Mouse (Mus musculus): Measurements from ENCODE around the gene Osbpl6. TPM values are rescaled to one million over a fixed set of nuclear protein-coding genes. Genes with fewer than 3 reads are reported as not detected.
"Not testable (repeated sequence)": the region's sequence is repeated elsewhere in the genome, so short reads cannot be mapped to it uniquely, and the experiment has no call there.

The Osbpl6 gene
- total RNA-seq, 2 experiments from 2014 or later: 23.6 to 34.9 TPM

GRCm38 (mm10) chr2:76549316-76549715 lies 143.0 kb downstream of the Osbpl6 start:
- DNase-seq (ENCODE audit: low spot score in 2 of 2): no peak

DNA sequence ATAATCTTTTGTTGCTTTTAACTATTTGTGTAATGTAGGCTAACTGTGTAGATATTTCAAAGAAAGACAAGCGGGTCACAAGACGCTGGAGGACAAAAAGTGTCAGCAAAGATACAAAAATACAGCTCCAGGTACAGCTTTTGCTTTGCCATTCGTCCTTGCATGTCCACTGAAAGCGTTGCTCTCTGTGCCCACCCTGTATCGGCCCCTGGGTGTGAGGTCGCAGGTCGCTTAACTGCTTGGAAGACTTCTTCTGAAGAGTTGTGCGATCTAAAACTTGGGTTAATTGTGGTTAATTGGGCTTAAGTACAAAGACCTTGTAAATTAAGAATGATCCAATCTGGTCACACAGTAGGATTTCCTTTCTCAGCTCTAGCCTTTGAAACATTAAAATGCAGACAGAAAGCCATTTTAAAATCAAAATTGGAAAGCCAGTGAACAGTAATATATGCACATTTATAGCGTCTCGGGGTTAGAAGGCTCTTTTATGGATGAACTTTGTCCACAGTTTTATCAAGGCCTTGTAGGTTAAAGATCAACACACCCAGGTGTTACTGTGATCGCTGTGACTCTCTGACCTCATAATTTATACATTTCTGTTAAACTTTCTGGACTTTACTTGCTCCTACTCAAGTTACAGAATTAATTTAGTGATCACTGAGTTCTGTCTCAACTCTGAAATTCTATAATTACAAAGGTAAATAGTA lies 149.7 kb downstream of the Osbpl6 start:
- DNase-seq (ENCODE audit: low spot score in 2 of 2): no peak

DNA sequence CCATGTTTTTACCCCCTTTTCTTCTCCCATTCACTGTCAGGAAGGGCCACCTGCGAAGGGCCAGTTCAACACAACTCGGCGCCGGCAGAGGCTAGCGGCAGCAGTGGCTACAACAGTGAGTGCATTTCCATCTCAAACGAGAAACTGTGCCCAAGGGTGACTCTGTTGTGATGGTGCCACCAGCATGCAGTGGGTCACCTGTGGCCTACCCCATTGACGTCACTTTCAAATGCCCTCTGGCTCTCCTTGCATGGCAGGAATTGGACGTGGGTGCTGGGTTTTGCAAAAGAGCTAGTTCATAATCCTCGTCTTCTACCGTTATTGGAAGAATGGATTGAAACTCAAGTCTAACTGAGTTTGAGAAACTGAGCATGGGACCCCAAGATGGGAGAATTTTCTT lies 153.8 kb downstream of the Osbpl6 start:
- DNase-seq (ENCODE audit: low spot score in 2 of 2): no peak

- no peak for DNase-seq (ENCODE audit: low spot score in 2 of 2)
Observed at GRCm38 (mm10) chr2:76563862-76564261, 157.6 kb downstream of the Osbpl6 start.

DNA sequence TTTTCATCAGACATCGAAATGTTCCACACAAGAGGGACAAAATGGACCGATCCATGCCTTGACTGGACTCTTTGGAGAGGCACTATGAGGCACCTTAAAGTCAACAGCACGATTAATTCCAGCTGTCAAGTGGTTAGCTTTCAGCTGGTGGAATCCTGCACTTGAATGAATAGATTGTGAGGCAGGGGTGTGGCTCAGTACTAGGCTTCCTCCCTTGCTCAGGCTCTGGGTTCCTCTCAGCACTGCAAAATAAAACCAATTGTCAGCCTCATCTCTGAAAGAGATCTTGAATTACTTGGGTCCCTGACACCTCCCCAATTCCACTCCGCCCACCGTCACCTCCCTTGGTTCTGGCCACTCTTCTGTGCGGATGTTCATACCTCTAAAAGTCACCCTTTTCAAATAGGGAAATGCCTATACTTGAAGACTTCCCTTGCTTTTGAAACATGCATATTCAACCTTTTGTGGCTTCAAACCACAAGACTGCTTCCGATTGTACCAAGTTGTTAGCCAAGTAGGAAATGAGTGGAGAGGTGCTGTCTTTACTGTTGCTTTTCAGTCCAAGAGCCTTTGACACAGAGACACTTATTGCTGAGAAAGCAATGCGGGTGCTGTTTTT lies 160.7 kb downstream of the Osbpl6 start:
- DNase-seq (ENCODE audit: low spot score in 2 of 2): no peak

GRCm38 (mm10) chr2:76571543-76571942 lies 165.2 kb downstream of the Osbpl6 start:
- no peak for DNase-seq (ENCODE audit: low spot score in 2 of 2)

DNA sequence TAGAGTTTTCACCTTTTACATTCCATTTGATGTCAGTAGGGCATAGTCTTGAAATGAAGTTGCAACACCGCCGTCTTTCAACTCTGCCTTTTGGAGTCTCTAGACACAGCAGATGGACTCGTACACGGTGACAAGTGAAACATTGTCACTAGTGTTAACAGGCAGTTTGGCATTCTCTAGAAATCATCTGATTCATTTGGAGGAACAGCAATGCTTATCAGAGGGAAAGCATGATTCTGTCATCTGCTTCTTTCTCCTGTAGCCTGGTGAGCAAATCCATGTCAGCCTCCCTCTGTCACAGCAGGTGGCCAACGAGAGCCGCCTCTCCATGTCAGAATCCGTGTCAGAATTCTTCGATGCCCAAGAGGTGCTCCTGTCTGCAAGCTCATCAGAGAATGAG lies 172.6 kb downstream of the Osbpl6 start:
- no peak for DNase-seq (ENCODE audit: low spot score in 2 of 2)

- DNase-seq (ENCODE audit: low spot score in 2 of 2): no peak
Observed at GRCm38 (mm10) chr2:76585090-76585489, 178.8 kb downstream of the Osbpl6 start.

DNA sequence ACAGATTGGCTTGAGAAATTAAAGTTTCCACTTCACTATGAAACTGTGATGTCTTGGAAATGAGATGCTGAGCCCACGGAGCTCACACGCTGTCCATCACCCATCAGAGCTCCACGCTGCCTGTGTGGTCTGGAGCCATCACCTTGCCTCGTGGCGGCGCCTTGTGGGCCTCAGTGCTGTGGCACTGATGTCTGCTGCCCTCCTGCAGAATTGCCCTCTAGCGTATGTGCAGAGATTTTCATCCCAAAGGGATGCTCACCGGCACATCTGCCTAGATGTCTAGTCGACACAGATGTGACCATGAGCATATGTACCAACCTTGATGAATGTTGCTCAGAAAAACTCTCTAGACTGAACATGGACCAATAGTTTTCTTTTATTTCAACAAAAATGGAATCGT lies 180.6 kb downstream of the Osbpl6 start:
- DNase-seq (ENCODE audit: low spot score in 2 of 2): no peak

- DNase-seq (ENCODE audit: low spot score in 2 of 2): no peak
Observed at GRCm38 (mm10) chr2:76590221-76590620, 183.9 kb downstream of the Osbpl6 start.

DNA sequence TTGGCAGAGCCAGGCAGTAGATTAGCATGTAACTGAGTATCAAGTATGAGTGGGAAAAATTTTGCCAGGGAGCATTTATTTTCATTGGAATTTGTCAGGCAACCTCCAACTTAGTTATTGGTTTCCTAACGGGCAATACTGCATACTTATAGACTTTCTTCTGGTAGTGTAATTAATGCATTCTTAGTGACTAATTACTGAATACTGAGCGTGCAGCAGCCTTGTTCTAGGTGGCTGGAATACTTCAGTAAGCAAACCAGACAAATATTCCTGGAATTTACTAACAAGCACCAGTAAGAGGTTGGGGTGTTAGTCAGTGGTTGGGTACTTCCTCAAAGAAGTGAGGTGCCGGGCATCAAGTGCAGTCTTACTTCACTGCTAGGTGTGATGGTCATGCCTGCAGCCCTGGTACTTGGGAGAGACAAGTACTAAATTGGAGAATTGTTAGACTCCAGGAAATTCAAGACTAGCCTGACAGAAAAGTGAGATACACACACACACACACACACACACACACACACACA lies 186.2 kb downstream of the Osbpl6 start:
- DNase-seq (ENCODE audit: low spot score in 2 of 2): no peak

GRCm38 (mm10) chr2:76597521-76597920 lies 191.2 kb downstream of the Osbpl6 start:
- DNase-seq (ENCODE audit: low spot score in 2 of 2): no peak

DNA sequence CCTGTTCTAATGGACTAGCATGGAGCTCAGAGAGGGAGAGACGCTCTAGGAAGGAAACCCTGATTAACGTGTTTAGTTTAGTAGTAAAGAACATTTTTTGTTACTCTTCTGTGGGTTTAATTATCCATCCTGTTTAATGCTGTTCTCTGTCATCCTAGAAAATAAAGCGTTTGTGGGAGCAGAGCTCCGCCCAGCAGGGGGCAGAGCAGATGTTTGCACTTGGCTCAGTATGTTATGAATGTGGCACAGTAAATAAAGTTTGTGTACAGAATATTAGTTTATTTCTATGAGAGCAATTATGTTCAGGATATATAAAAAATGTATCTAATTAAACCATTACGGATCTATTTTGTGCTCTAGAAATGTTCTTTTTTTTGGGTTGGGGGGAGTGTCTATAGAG lies 192.9 kb downstream of the Osbpl6 start:
- DNase-seq (ENCODE audit: low spot score in 2 of 2): peak in 1 of 2 experiments; percentile 27

GRCm38 (mm10) chr2:76602256-76602655 lies 195.9 kb downstream of the Osbpl6 start:
- DNase-seq (ENCODE audit: low spot score in 2 of 2): no peak

DNA sequence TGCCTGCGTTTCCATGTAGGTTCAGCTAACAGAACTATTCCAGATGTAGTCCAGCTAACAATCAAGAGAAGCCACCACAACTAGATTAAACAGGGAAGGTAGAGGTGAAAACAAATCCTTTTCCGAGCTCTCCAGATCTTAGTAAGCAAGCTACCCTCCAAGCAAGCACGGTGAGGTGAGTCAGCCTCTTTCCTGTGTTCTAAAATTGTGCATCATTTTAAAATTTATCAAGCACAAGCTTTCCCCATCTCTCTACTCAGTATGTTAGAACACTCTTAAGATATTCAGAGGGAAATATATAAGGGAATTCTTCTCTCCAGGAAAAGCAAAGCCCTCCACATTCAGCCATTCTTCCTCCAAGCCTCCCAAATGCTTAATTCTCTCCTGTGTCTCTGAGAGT lies 200.4 kb downstream of the Osbpl6 start:
- DNase-seq (ENCODE audit: low spot score in 2 of 2): no peak

DNA sequence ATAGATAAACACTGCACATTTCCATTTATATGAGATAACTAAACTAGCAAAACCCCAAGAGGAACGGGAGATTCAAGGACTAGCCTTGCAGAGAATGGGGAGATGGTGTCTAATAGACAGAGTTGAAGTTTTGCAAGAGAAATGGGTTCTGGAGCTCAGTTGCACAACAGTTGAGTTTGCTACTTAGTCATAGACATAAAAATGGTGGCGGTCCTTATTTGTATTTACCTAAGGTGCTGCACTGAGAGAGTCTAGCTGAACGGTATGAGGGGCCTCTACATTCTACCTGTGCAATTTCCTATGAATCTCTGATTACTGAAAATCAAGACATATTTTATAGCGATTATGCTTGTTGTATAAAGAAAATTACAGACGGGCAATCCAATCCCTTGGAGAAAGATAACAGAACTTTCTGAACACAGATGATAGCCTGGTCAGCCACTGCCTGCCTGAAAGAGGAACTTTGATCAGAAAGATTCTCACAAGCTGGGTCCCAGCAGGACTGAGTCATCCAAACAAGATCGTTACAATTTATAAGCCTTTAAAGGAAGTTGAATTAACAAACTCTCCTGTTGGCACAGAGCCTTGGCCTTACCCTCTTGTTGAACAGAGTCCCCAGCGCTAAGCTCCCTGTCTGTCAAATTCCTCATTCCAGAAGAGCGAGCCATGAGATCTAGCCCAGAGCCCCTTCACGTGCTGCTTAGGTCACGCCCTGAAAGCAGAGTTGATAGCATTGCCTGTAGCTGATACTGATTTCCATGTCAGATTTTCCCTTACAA lies 204.2 kb downstream of the Osbpl6 start:
- no peak for DNase-seq (ENCODE audit: low spot score in 2 of 2)

GRCm38 (mm10) chr2:76611996-76612395 lies 205.7 kb downstream of the Osbpl6 start:
- DNase-seq (ENCODE audit: low spot score in 2 of 2): no peak

- peak in 1 of 2 experiments; percentile 12 for DNase-seq (ENCODE audit: low spot score in 2 of 2)
Observed at GRCm38 (mm10) chr2:76618078-76618477, 211.8 kb downstream of the Osbpl6 start.

DNA sequence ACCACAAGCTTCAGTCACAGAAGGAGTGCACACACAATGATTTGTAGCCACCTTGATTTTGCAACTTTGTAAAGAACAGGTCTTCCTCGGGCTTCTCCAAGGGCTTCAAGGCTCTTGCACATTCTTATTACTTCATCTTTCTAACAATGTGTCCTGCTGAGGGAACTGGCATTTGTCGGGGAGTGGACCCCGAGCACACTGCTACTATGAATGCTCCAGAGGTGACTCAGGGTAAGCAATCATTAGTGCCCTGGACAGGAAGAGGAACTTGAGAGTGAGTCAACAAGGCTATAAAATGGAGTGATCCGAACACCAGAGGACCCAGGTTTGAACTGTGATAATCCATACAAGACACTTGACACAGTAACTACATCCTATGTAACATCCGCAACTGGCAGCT lies 213.9 kb downstream of the Osbpl6 start:
- DNase-seq (ENCODE audit: low spot score in 2 of 2): no peak

DNA sequence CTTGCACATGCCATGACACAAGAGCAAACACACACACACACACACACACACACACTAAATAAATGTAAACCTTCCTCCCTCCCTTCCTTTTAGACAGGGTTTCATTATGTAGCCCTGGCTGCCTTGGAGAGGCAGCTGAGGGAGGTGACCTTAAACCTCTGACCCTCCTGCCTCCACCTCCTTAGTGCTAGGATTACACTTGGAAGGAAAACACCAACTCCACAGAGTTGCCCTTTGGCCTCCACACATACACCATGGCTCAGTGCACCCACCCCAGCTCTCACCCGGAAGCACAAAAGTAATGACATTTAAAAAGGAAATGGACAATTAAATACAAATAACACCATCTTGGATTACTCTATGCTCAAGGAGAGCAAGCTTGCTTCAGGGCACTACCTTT lies 215.4 kb downstream of the Osbpl6 start:
- DNase-seq (ENCODE audit: low spot score in 2 of 2): no peak

DNA sequence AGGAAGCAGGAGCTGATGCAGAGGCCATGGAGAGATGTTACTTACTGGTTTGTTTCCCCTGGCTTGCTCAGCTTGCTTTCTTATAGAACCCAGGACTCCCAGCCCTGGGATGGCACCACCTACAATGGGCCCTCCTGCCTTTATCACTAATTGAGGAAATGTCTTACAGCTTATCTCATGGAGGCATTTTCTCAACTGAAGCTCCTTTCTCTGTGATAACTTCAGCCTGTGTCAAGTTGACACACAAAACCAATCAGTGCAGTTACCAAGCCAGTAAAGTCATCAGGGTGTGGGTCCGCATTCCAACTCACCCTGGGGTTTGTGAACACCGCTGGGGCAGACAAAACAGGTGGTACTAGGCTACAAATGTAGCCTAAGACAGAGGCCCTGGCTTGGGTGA lies 216.0 kb downstream of the Osbpl6 start:
- not testable (repeated sequence) for DNase-seq (ENCODE audit: low spot score in 2 of 2)

- no peak for DNase-seq (ENCODE audit: low spot score in 2 of 2)
Observed at GRCm38 (mm10) chr2:76630293-76630692, 224.0 kb downstream of the Osbpl6 start.
